ENCODE assay signal across 8 mouse cellular contexts in genomic region chr1:73914076-73914475, GRCm38 (mm10).
DNase-seq lines count a peak whose midpoint lies in the region; ATAC-seq lines count a peak whose summit lies in the region.
"Had no signal": no experiment of that assay in that cellular context is flagged by ENCODE, and none has a peak within 500 bp of the region (broad histone marks: within the 10 kb centered on the region; RNA-seq: fewer than 3 reads in every experiment).

No protein-coding gene starts in this region.

- no peaks in the 10 kb centered on the region for H3K36me3 ChIP-seq in forebrain, embryonic 15.5 days
- no peaks in the 10 kb centered on the region for H3K36me3 ChIP-seq in hindbrain, embryonic 16.5 days (ENCODE audit: control insufficient read depth, insufficient read depth, low read length)
- H3K36me3 ChIP-seq in midbrain, embryonic 14.5 days (ENCODE audit: control insufficient read depth, insufficient read depth, low read length) = no peaks in the 10 kb centered on the region

- DNase-seq in right cerebral cortex, postnatal 14 days = peak; percentile 34
- DNase-seq in right cerebral cortex, postnatal 25 days = no peak
- peak; percentile 52 for DNase-seq in midbrain, embryonic 14.5 days
- DNase-seq in cerebellum, adult 18-20 months = no peak
- DNase-seq in urinary bladder, postnatal 36 days (ENCODE audit: low spot score in 2 of 2) = no peak

- H3K27me3 ChIP-seq in forebrain, embryonic 15.5 days = no peaks in the 10 kb centered on the region
- no peaks in the 10 kb centered on the region for H3K27me3 ChIP-seq in hindbrain, embryonic 16.5 days (replicated peaks; ENCODE audit: control insufficient read depth, insufficient read depth, low read length)
- no peaks in the 10 kb centered on the region for H3K27me3 ChIP-seq in midbrain, embryonic 14.5 days (ENCODE audit: control insufficient read depth, insufficient read depth, low read length)

- H3K27ac ChIP-seq in forebrain, embryonic 15.5 days (replicated peaks) = no peak overlapping the region
- no peak overlapping the region for H3K27ac ChIP-seq in hindbrain, embryonic 16.5 days (ENCODE audit: low read depth, low read length)
- H3K27ac ChIP-seq in midbrain, embryonic 14.5 days (replicated peaks; ENCODE audit: low read depth, low read length) = no peak overlapping the region
- H3K27ac ChIP-seq: liver, embryonic 14.5 days had no signal

- no peak overlapping the region for H3K4me2 ChIP-seq in forebrain, embryonic 15.5 days (replicated peaks)
- no peak overlapping the region for H3K4me2 ChIP-seq in hindbrain, embryonic 16.5 days (ENCODE audit: low read length)
- H3K4me2 ChIP-seq in midbrain, embryonic 14.5 days (ENCODE audit: low read length) = peak overlapping the region; percentile 15

- peaks cover 10% of the 10 kb centered on the region; the same call in 1 of the 2 replicates for H3K4me1 ChIP-seq in forebrain, embryonic 15.5 days
- peaks cover 8% of the 10 kb centered on the region for H3K4me1 ChIP-seq in hindbrain, embryonic 16.5 days (ENCODE audit: control insufficient read depth, insufficient read depth, low read depth, low read length)
- H3K4me1 ChIP-seq in midbrain, embryonic 14.5 days (ENCODE audit: control insufficient read depth, insufficient read depth, low read length) = peaks cover 8% of the 10 kb centered on the region

- peak; percentile 60; the same call in 1 of the 2 replicates for ATAC-seq in forebrain, embryonic 15.5 days (replicated peaks)
- ATAC-seq in hindbrain, embryonic 16.5 days = no peak
- peak; percentile 49; the same call in 1 of the 2 replicates for ATAC-seq in midbrain, embryonic 14.5 days (ENCODE audit: low FRiP score, low TSS enrichment)

- no peak overlapping the region for H3K4me3 ChIP-seq in forebrain, embryonic 15.5 days
- H3K4me3 ChIP-seq in hindbrain, embryonic 16.5 days (ENCODE audit: low read length) = no peak overlapping the region
- H3K4me3 ChIP-seq in midbrain, embryonic 14.5 days (replicated peaks; ENCODE audit: low read depth, low read length) = no peak overlapping the region

- no peak overlapping the region for H3K9ac ChIP-seq in forebrain, embryonic 15.5 days (replicated peaks)
- H3K9ac ChIP-seq in hindbrain, embryonic 16.5 days (ENCODE audit: low read depth, low read length) = 0 out of 2 replicates have a peak overlapping the region, but pooled peaks have one; percentile 17
- no peak overlapping the region for H3K9ac ChIP-seq in midbrain, embryonic 14.5 days (replicated peaks; ENCODE audit: low read length)
- H3K9ac ChIP-seq: liver, embryonic 14.5 days had no signal

- WGBS in forebrain, embryonic 15.5 days = 26% methylated on average over 9 of the region's 9 CpGs
- 30% methylated on average over 9 of the region's 9 CpGs for WGBS in hindbrain, embryonic 16.5 days
- WGBS in midbrain, embryonic 14.5 days = 23% methylated on average over 9 of the region's 9 CpGs

- H3K9me3 ChIP-seq in forebrain, embryonic 15.5 days = no peaks in the 10 kb centered on the region
- no peaks in the 10 kb centered on the region for H3K9me3 ChIP-seq in hindbrain, embryonic 16.5 days (ENCODE audit: control insufficient read depth, low read length)
- no peaks in the 10 kb centered on the region for H3K9me3 ChIP-seq in midbrain, embryonic 14.5 days (ENCODE audit: control insufficient read depth, low read length)

Comparison
In these comparisons a context has a peak if more than half of its experiments do, and no peak if none do; other contexts are left out.
1. DNase-seq: peak in right cerebral cortex, postnatal 14 days (single experiment) and midbrain, embryonic 14.5 days (single experiment); none in right cerebral cortex, postnatal 25 days (single experiment), cerebellum, adult 18-20 months (0 of 2) and urinary bladder, postnatal 36 days (0 of 2).